Mouse (Mus musculus) C2C12 (cell line): Measurements from ENCODE around the gene Atp8a2. TPM values are rescaled to one million over a fixed set of nuclear protein-coding genes. Genes with fewer than 3 reads are reported as not detected.

Source experiments
- H3K27me3 ChIP-seq: one replicate; pipeline ENCODE4 v1.6.1; 2011; ENCODE audit not compliant: control insufficient read depth, insufficient read depth, insufficient read length
- H3K36me3 ChIP-seq: one replicate; pipeline ENCODE4 v1.6.1; 2011; ENCODE audit not compliant: control insufficient read depth, insufficient read depth
- H3K4me3 ChIP-seq: one replicate; pipeline ENCODE4 v1.5.1; 2011; ENCODE audit warnings: mild to moderate bottlenecking, control low read depth; ENCODE audit not compliant: poor library complexity, insufficient read depth, severe bottlenecking
- H3K79me2 ChIP-seq: one replicate; pipeline ENCODE4 v1.6.1; 2011; ENCODE audit not compliant: control insufficient read depth, insufficient read depth
- H3K79me3 ChIP-seq: one replicate; pipeline ENCODE4 v1.6.1; 2011; ENCODE audit warnings: low read depth, control low read depth
- H3ac ChIP-seq: one replicate; pipeline ENCODE3; 2011; ENCODE audit warnings: low read depth; ENCODE audit not compliant: control insufficient read depth, insufficient read length
- CEBPB ChIP-seq: IDR thresholded peaks from one replicate; pipeline ENCODE4 v1.6.1; 2011; ENCODE audit warnings: low read depth, mild to moderate bottlenecking, control low read depth, moderate library complexity
- CTCF ChIP-seq: IDR thresholded peaks from one replicate; pipeline ENCODE4 v1.5.1; 2011; ENCODE audit not compliant: control insufficient read depth, insufficient read depth, insufficient read length
- FOSL1 ChIP-seq: IDR thresholded peaks from one replicate; pipeline ENCODE4 v1.8.0; 2011; ENCODE audit warnings: mild to moderate bottlenecking, low read length; ENCODE audit not compliant: poor library complexity, insufficient read depth, severe bottlenecking
- MAX ChIP-seq: IDR thresholded peaks from one replicate; pipeline ENCODE4 v1.6.1; 2011; ENCODE audit warnings: mild to moderate bottlenecking, control low read depth
- MYOD1 ChIP-seq: IDR thresholded peaks from one replicate; pipeline ENCODE4 v1.6.1; 2011; ENCODE audit warnings: low read depth; ENCODE audit not compliant: control insufficient read depth, insufficient read length
- MYOG ChIP-seq: IDR thresholded peaks from one replicate; pipeline ENCODE4 v1.6.1; 2011; ENCODE audit not compliant: control insufficient read depth, insufficient read length; ENCODE audit errors: extremely low read depth
- USF1 ChIP-seq: IDR thresholded peaks from one replicate; pipeline ENCODE4 v1.6.1; 2011; ENCODE audit warnings: low read depth, mild to moderate bottlenecking, control low read depth, moderate library complexity
- polyA plus RNA-seq: library from polyadenylated mRNA; unstranded; fragments of >200 nt; fragmentation: generic; extraction: Trizol; gene quantifications from one replicate; pipeline ENCODE4 v1.2.1, GENCODE M21; 2012; ENCODE audit warnings: missing spikeins

Atp8a2 gene
- polyA plus RNA-seq, 1 experiment, result under 0.01 TPM

- Histone ChIP-seq H3K27me3 (peaks cover under 1% of the 10 kb centered on the region), H3ac (no peak overlapping the region), H3K4me3 (no peak overlapping the region), H3K79me2 (no peaks in the 10 kb centered on the region), H3K36me3 (no peaks in the 10 kb centered on the region), H3K79me3 (no peaks in the 10 kb centered on the region)
- TF ChIP-seq USF1 (no peak), CTCF (no peak), MAX (no peak), FOSL1 (no peak), MYOD1 (no peak), MYOG (no peak), CEBPB (no peak)
These were observed 269.2 kb downstream of the Atp8a2 start for GRCm38 (mm10) chr14:59927804-59928203.

- Histone ChIP-seq H3ac (no peak overlapping the region), H3K27me3 (no peaks in the 10 kb centered on the region), H3K79me2 (no peaks in the 10 kb centered on the region), H3K79me3 (no peaks in the 10 kb centered on the region), H3K36me3 (no peaks in the 10 kb centered on the region), H3K4me3 (no peak overlapping the region)
- no peak for TF ChIP-seq USF1
- no peak for TF ChIP-seq CTCF
- no peak for TF ChIP-seq MYOG
- TF ChIP-seq FOSL1, result no peak
- no peak for TF ChIP-seq MAX
- TF ChIP-seq CEBPB, result no peak
- no peak for TF ChIP-seq MYOD1
These were observed 277.1 kb downstream of the Atp8a2 start for GRCm38 (mm10) chr14:59919865-59920264.

- no peak for TF ChIP-seq FOSL1
- TF ChIP-seq MAX, result no peak
- TF ChIP-seq CTCF, result no peak
- no peak for TF ChIP-seq CEBPB
- TF ChIP-seq USF1, result no peak
- no peak for TF ChIP-seq MYOD1
- TF ChIP-seq MYOG, result no peak
- Histone ChIP-seq H3K27me3 (no peaks in the 10 kb centered on the region), H3K79me2 (no peaks in the 10 kb centered on the region), H3ac (no peak overlapping the region), H3K36me3 (no peaks in the 10 kb centered on the region), H3K79me3 (no peaks in the 10 kb centered on the region), H3K4me3 (no peak overlapping the region)
These were observed 293.4 kb downstream of the Atp8a2 start for GRCm38 (mm10) chr14:59903484-59904130.

GRCm38 (mm10) chr14:59893971-59894370 is 303.0 kb downstream of the Atp8a2 start:
- TF ChIP-seq CTCF, result no peak
- TF ChIP-seq MAX, result no peak
- TF ChIP-seq CEBPB, result no peak
- H3K79me3 ChIP-seq, result no peaks in the 10 kb centered on the region

GRCm38 (mm10) chr14:59892084-59892483 is 304.9 kb downstream of the Atp8a2 start:
- Histone ChIP-seq H3K79me2 (no peaks in the 10 kb centered on the region), H3K79me3 (no peaks in the 10 kb centered on the region), H3ac (no peak overlapping the region), H3K36me3 (no peaks in the 10 kb centered on the region), H3K4me3 (no peak overlapping the region), H3K27me3 (no peaks in the 10 kb centered on the region)
- TF ChIP-seq USF1 (no peak), MYOD1 (no peak), FOSL1 (no peak), CEBPB (no peak), MAX (no peak)

More at GRCm38 (mm10) chr14:59893971-59894370, 303.0 kb downstream of the Atp8a2 start:
- Histone ChIP-seq H3K27me3 (no peaks in the 10 kb centered on the region), H3ac (no peak overlapping the region), H3K79me2 (no peaks in the 10 kb centered on the region), H3K4me3 (no peak overlapping the region), H3K36me3 (no peaks in the 10 kb centered on the region)

GRCm38 (mm10) chr14:59891491-59891890 is 305.5 kb downstream of the Atp8a2 start:
- Histone ChIP-seq H3K4me3 (no peak overlapping the region), H3K27me3 (no peaks in the 10 kb centered on the region), H3K36me3 (no peaks in the 10 kb centered on the region), H3K79me2 (no peaks in the 10 kb centered on the region), H3K79me3 (no peaks in the 10 kb centered on the region), H3ac (no peak overlapping the region)
- TF ChIP-seq FOSL1 (no peak), CTCF (no peak), CEBPB (no peak), USF1 (no peak), MAX (no peak), MYOG (no peak), MYOD1 (no peak)
